Mouse (Mus musculus) urinary bladder, adult 2 months (tissue): Measurements from ENCODE around the gene Ak8. TPM values are rescaled to one million over a fixed set of nuclear protein-coding genes. Genes with fewer than 3 reads are reported as not detected.
A peak's percentile ranks its signal among the peaks of the same experiment; 100 is the strongest.

Source experiments
- DNase-seq: peaks from one replicate; pipeline ENCODE4 v3.0.0; 2022; ENCODE audit warnings: low spot score
- polyA plus RNA-seq: library from polyadenylated mRNA; depleted of rRNA; stranded (reverse); fragments of >200 nt; gene quantifications from 2 replicates; pipeline ENCODE4 v1.2.3, GENCODE M21; 2012

Gene Ak8
- polyA plus RNA-seq, 1 experiment, result 0.92 TPM

GRCm38 (mm10) chr2:28794623-28795022, 94.7 kb downstream of the Ak8 start:
- no peak for DNase-seq

- DNase-seq, result no peak
Observed at GRCm38 (mm10) chr2:28796298-28796697, 96.3 kb downstream of the Ak8 start.

GRCm38 (mm10) chr2:28797490-28798106, 97.6 kb downstream of the Ak8 start:
- no peak for DNase-seq

- no peak for DNase-seq
Observed at GRCm38 (mm10) chr2:28798390-28798789, 98.4 kb downstream of the Ak8 start.

GRCm38 (mm10) chr2:28799575-28799974, 99.6 kb downstream of the Ak8 start:
- DNase-seq, result no peak

GRCm38 (mm10) chr2:28803406-28803805, 103.4 kb downstream of the Ak8 start:
- no peak for DNase-seq

GRCm38 (mm10) chr2:28808841-28809240, 108.9 kb downstream of the Ak8 start:
- no peak for DNase-seq

- no peak for DNase-seq
Observed at GRCm38 (mm10) chr2:28810260-28811013, 110.5 kb downstream of the Ak8 start.

- no peak for DNase-seq
Observed at GRCm38 (mm10) chr2:28818866-28819265, 118.9 kb downstream of the Ak8 start.

GRCm38 (mm10) chr2:28829265-28829664, 129.3 kb downstream of the Ak8 start:
- DNase-seq, result no peak

GRCm38 (mm10) chr2:28836181-28836940, 136.4 kb downstream of the Ak8 start:
- DNase-seq, result no peak

- no peak for DNase-seq
Observed at GRCm38 (mm10) chr2:28839501-28840221, 139.7 kb downstream of the Ak8 start.

- DNase-seq, result peak; percentile 95
Observed at GRCm38 (mm10) chr2:28840222-28840951, 140.4 kb downstream of the Ak8 start, which contains the start of the genes Gtf3c4 and Ddx31. Gene Gtf3c4 (minus strand): TSS chr2:28840360. Gene Ddx31 (plus strand): TSS chr2:28840406.

- no peak for DNase-seq
Observed at GRCm38 (mm10) chr2:28842042-28842441, 142.1 kb downstream of the Ak8 start.

GRCm38 (mm10) chr2:28848879-28849278, 148.9 kb downstream of the Ak8 start:
- no peak for DNase-seq

- DNase-seq, result no peak
Observed at GRCm38 (mm10) chr2:28852594-28852993, 152.6 kb downstream of the Ak8 start.

- DNase-seq, result no peak
Observed at GRCm38 (mm10) chr2:28855773-28856172, 155.8 kb downstream of the Ak8 start.

GRCm38 (mm10) chr2:28859303-28859702, 159.3 kb downstream of the Ak8 start:
- no peak for DNase-seq

- DNase-seq, result no peak
Observed at GRCm38 (mm10) chr2:28860678-28861423, 160.9 kb downstream of the Ak8 start.
